Mouse (Mus musculus) neural tube, embryonic 10.5 days (tissue): Measurements from ENCODE around the gene Srsf12.

Experiments used
- DNase-seq: peaks from one replicate; pipeline ENCODE4 v3.0.0-alpha.2; 2017; ENCODE audit warnings: low spot score; ENCODE audit errors: extremely low spot score

The Srsf12 gene

DNA sequence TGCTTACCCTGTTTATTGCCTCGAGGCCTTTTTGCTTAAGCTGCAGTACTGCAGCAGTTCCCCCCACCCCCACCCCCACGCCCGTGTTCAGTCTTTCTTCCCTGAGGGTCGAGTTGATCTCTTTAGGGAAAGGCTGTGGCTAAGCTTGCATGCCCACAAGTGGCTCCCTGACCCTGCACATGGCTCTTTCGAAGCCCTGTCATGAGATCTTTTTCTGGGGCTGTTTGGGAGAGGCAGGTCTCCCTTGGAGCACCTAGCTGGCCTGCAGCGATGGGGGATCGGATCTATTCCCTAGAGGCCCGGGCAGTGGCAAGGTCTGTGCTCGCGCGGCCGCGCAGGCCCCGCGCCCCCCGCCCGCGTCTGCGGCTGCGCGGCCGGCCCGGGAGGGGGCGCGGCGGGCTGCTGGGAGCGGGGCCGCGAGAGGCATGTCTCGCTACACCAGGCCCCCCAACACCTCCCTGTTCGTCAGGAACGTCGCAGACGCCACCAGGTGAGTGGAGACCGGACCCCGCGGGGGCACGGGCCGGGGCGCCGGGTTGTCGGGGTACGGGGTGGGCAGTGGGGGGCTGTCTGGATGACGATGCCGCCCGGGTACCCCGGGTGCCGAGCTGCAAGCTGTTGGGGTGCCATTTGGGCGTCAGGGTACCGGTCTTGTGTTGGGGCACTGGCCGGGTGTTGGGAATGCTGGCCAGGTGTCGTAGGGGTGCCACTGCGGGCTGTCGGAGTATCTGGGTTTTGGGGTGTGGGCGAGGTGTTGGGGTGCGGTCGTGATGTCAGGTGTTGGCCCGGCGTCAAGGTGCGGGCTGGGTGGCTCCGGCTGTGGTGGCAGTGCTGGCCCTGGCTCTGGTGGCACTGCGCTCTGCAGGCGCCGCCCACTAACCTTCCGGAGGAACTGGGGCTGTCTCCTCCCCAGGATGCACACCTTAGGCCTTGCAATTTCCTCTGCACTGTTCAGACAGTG is at the start of gene Srsf12:
Gene Srsf12, plus strand, starts transcription at position 111 of the 961 bp plus-strand sequence.
- peak; percentile 64 for DNase-seq

DNA sequence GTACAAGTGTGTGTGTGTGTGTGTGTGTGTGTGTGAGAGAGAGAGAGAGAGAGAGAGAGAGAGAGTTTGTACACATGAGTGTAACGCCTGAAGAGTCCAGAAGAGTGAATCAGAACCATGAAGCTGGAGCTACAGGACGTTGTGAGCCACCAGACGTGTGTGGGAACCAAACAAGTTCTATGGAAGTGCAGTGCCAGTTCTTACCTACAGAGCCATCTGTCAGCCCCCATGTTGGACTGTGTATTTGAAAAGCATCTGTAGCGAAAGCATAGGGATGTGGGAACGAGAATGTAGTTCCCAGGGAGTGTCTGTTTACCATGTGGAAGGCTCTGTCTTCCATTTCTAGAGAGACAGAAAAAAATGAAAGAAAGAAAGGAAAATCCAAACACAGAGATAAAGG is 25.3 kb upstream of the Srsf12 start:
- DNase-seq: no peak

GRCm38 (mm10) chr4:33188164-33188563 is 20.6 kb upstream of the Srsf12 start:
- peak; percentile 31 for DNase-seq

DNA sequence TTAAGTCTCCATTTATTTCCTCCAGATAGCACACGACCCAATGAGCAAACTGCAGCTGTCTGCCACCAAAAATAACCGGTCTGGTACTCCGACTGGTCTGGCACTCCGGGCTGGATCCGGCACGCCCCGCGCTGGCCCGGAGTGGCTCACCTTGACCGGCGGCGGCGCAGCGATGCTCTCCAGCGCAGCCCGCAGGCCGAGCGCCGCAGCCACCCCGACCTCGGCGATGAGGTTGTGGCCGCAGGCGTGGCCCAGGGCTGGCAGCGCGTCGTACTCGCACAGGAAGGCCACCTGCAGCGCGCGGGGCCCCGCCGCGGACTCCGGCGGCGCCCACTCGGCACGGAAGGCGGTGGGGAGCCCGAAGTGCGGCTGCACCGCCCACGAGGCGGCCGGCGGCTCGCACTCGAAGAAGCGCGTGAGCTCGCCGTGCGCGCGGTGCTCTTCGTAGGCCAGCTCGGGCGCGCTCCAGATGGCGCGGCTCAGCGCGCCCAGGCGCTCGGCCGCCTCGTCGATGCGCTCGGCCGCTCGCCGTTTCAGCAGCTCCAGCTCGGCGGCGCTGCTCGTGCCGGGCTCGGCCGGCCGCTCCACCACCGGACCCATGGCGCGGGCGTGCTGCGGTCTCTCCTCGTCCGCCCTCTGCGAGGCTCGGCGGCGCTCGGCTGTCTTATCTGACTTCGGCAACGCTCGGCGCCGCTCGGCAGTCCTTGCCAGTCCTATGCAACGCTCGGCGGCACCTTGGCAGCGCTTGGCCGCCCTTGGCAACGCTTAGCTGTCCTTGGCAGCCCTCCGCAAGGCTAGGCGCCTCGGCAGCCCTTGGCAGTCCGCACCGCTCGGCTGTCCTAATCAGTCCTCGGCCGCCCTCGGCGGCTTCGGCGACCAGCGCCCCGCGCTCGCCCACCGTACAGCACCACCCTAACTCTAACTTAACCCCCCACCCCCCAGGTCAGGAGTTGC is 19.7 kb upstream of the Srsf12 start:
- peak; percentile 82 for DNase-seq

- DNase-seq: no peak
Observed at GRCm38 (mm10) chr4:33189735-33190036, 19.1 kb upstream of the Srsf12 start, which contains the start of gene Pm20d2. Gene Pm20d2 (minus strand): TSS chr4:33189737.

- no peak for DNase-seq
Observed at GRCm38 (mm10) chr4:33198117-33198516, 10.7 kb upstream of the Srsf12 start.

DNA sequence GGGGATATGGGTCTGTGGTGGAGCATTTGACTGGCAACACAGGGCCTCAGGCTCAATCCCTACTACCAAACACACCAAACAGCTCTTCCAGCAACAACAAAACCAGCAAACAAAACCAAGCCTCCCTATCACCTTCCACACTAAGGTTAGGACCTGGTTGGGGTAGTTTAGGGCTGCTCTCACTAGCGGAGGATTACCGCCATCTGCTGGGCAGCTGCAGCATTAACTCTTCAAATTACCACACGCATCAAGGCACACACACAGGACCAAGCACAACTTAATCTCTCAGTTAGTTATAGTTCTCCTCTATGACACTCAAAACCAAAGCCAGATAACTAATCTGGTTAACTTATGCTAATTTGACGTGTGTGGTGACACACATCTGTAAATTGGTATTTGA is 4.1 kb upstream of the Srsf12 start:
- peak; percentile 52 for DNase-seq

DNA sequence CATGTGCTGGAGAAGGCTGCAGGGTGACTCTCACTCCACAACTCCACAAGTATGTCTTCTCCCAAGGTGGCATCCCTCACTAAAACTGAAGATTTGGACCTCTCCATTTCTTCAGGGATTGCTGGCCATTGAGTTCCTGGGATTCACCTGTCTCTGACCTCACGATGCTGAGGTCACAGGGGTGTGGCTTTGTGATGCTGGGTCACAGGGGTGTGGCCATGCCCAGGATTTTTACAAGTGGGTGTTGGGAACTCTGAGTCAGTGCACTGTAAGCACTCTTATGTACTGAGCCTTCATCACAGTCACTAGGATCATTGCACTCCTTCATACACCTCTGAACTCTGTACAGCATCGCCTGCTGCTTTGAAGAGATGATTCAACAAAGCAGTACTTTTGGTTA is 1.2 kb upstream of the Srsf12 start:
- DNase-seq: no peak

- DNase-seq: no peak
Observed at GRCm38 (mm10) chr4:33221847-33222246, 13.1 kb downstream of the Srsf12 start.

- no peak for DNase-seq
Observed at GRCm38 (mm10) chr4:33224003-33224675, 15.3 kb downstream of the Srsf12 start.

GRCm38 (mm10) chr4:33227164-33227563 is 18.4 kb downstream of the Srsf12 start:
- DNase-seq: no peak

- no peak for DNase-seq
Observed at GRCm38 (mm10) chr4:33229639-33230038, 20.8 kb downstream of the Srsf12 start.

DNA sequence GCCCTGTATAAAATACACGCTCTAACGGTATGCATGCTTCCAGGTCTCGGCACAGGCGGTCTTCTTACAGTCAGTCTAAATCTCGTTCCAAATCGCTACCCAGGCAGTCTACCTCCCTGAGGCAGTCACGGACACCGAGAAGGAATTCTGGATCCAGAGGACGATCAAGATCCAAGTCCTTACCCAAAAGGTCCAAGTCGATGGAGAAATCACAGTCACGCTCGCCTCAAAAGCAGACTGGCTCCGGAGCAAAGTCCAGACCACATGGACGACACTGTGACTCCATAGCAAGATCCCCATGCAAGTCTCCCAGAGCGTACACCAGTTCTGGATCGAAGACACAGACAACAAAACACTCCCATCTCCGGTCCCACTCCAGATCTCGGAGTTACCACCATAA is 22.1 kb downstream of the Srsf12 start:
- no peak for DNase-seq

GRCm38 (mm10) chr4:33242536-33242935 is 33.7 kb downstream of the Srsf12 start:
- DNase-seq: no peak

DNA sequence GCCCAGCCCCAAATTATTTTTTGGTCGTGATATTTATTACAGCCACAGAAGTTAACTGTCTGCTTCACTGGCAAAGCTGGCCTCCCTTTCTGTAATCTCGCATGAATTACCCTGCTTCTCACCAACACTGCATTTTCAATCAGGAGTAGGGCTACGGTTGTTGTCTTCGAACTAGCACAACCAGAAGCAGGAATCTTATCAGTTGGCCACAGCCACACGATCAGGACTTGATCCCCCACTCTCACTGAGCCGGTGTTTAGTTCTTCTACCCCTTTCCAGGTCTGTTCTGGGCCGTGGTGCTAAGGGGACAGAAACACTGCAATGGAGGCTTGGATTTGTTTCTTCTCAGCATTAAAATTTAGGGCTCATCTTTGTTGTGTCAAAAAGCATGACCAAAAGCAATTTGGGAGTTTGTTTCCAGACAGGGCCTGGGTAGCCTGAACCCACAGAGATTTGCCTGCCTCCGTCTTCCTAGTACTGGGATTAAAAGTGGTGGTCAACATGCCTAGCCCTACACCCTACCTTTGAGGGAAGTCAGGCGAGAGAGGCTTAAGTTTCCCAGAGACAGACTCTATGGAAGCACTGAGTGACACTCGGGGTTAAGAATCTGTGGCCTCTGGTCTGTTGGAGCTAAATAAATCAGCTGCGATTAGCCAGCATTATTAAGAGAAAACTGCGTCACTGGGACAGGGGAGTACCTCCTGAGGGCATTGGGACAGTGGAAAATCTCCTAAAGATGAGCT is 34.4 kb downstream of the Srsf12 start:
- DNase-seq: no peak

DNA sequence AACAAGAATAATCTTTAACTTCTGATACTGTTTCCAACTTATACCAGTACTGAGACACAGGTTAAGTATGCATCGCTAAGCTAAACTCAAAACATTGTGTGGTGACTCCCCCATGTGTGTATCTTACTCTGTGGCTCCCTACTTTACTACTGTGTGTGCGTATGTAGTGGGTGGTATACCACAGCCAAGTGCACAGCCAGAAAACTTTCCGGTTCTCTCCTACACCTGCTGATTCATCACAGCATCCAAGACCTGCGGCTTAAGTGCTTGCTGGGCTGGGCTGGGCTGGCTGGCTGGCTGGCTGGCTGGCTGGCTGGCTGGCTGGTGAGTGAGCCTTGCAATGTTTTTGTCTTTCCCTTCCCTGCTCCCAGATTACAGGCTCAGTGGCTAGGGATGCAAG is 35.1 kb downstream of the Srsf12 start:
- DNase-seq: no peak

GRCm38 (mm10) chr4:33245853-33246395 is 37.1 kb downstream of the Srsf12 start:
- no peak for DNase-seq

DNA sequence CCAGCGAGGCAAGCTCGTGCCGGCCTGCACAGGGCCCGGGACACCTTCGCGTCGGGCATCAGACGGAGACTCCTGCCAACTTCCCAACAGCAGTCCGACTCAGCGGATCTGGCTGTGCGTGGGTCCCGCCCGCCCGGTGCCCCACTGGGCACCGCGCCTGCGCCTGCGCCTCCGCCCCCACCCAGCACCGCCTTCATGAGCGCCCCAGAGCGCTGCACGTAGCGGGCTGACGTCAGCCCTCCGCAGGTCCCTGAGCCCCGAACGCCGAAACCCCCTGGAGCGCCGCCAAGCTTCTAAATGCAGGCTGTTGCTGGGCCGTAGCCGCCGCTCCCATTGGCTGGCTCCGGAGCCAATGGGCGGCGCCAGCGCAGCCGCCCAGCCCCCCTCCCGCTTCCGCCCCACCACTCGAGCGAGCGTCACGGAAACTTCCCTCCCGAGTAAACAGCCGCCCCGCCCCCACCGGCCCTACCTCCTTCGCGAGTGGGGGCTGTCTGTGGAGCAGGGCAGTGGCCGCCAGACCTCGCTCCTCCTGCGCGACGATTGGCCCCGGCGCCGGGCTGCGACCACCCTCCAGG is 38.8 kb downstream of the Srsf12 start:
- peak; percentile 94 for DNase-seq

GRCm38 (mm10) chr4:33248062-33248889 is 39.5 kb downstream of the Srsf12 start:
- DNase-seq: peak; percentile 100
